Mouse (Mus musculus): ENCODE measurements at regions not wholly inside any gene's neighbourhood (a gene's known extent, or its start where the extent isn't known, plus 50 kb on each side); places are given as distances from the start of the nearest gene placed in this dataset.

GRCm38 (mm10) chr12:98046459-98047440 lies 212.5 kb downstream of the Galc start:
- peak; percentile 54 to 91 for DNase-seq (ENCODE audit: low spot score in 2 of 2)
- intact Hi-C loops (cut with DNase I) = loop anchor here (2.0 kb wide), 2 partner anchors 60 to 140 kb away; no protein-coding TSS in a partner anchor

- no peak for DNase-seq (ENCODE audit: low spot score in 2 of 2)
- intact Hi-C loops (cut with DNase I) = loop anchor here (2.0 kb wide), 2 partner anchors 61 to 141 kb away; no protein-coding TSS in a partner anchor
Observed at GRCm38 (mm10) chr12:98045784-98046458, 213.3 kb downstream of the Galc start.

GRCm38 (mm10) chr12:98043436-98043835 lies 215.8 kb downstream of the Galc start:
- no peak for DNase-seq (ENCODE audit: low spot score in 2 of 2)
- intact Hi-C loops (cut with DNase I) = no loop called here

GRCm38 (mm10) chr12:98039677-98040076 lies 219.6 kb downstream of the Galc start:
- no peak for DNase-seq (ENCODE audit: low spot score in 2 of 2)
- intact Hi-C loops (cut with DNase I) = no loop called here

- DNase-seq (ENCODE audit: low spot score in 2 of 2) = no peak
- intact Hi-C loops (cut with DNase I) = no loop called here
Observed at GRCm38 (mm10) chr12:98023655-98024054, 235.6 kb downstream of the Galc start.

GRCm38 (mm10) chr12:98014607-98015278 lies 244.5 kb downstream of the Galc start:
- no peak for DNase-seq (ENCODE audit: low spot score in 2 of 2)
- intact Hi-C loops (cut with DNase I) = no loop called here

GRCm38 (mm10) chr12:98009175-98009574 lies 250.1 kb downstream of the Galc start:
- DNase-seq (ENCODE audit: low spot score in 2 of 2) = no peak
- intact Hi-C loops (cut with DNase I) = no loop called here

- intact Hi-C loops (cut with DNase I) = no loop called here
Observed at GRCm38 (mm10) chr12:98005671-98006469, 253.4 kb downstream of the Galc start.

GRCm38 (mm10) chr12:98002217-98002616 lies 257.0 kb downstream of the Galc start:
- intact Hi-C loops (cut with DNase I) = no loop called here
- no peak for DNase-seq (ENCODE audit: low spot score in 2 of 2)

More at GRCm38 (mm10) chr12:98005671-98006469, 253.4 kb downstream of the Galc start:
- no peak for DNase-seq (ENCODE audit: low spot score in 2 of 2)

GRCm38 (mm10) chr12:97994884-97995283 lies 264.4 kb downstream of the Galc start:
- intact Hi-C loops (cut with DNase I) = no loop called here
- DNase-seq (ENCODE audit: low spot score in 2 of 2) = no peak

GRCm38 (mm10) chr12:97993937-97994336 lies 265.3 kb downstream of the Galc start:
- DNase-seq (ENCODE audit: low spot score in 2 of 2) = peak in 1 of 2 experiments; percentile 26
- intact Hi-C loops (cut with DNase I) = no loop called here

- intact Hi-C loops (cut with DNase I) = loop anchor here (1.0 to 5.0 kb wide), 2 partner anchors 123 to 199 kb away; no protein-coding TSS in a partner anchor
- peak; percentile 41 to 86 for DNase-seq (ENCODE audit: low spot score in 2 of 2)
Observed at GRCm38 (mm10) chr12:97983390-97983789, 275.9 kb downstream of the Galc start.

- no peak for DNase-seq (ENCODE audit: low spot score in 2 of 2)
- intact Hi-C loops (cut with DNase I) = loop anchor here (10.0 kb wide), 2 partner anchors 454 to 764 kb away; no protein-coding TSS in a partner anchor
Observed at GRCm38 (mm10) chr12:97978668-97979067, 280.6 kb downstream of the Galc start.

- no peak for DNase-seq (ENCODE audit: low spot score in 2 of 2)
- intact Hi-C loops (cut with DNase I) = loop anchor here (10.0 kb wide), 2 partner anchors 453 to 763 kb away; no protein-coding TSS in a partner anchor
Observed at GRCm38 (mm10) chr12:97978178-97978651, 281.0 kb downstream of the Galc start.

- intact Hi-C loops (cut with DNase I) = loop anchor here (10.0 kb wide), 2 partner anchors 453 to 763 kb away; no protein-coding TSS in a partner anchor
- no peak for DNase-seq (ENCODE audit: low spot score in 2 of 2)
Observed at GRCm38 (mm10) chr12:97977633-97978032, 281.6 kb downstream of the Galc start.

- DNase-seq (ENCODE audit: low spot score in 2 of 2) = peak; percentile 47 to 76
- intact Hi-C loops (cut with DNase I) = loop anchor here (5.0 to 10.0 kb wide), 3 partner anchors 102 to 759 kb away; no protein-coding TSS in a partner anchor
Observed at GRCm38 (mm10) chr12:97973909-97974510, 285.2 kb downstream of the Galc start.

- intact Hi-C loops (cut with DNase I) = no loop called here
- no peak for DNase-seq (ENCODE audit: low spot score in 2 of 2)
Observed at GRCm38 (mm10) chr12:97957201-97957600, 302.1 kb downstream of the Galc start.

- DNase-seq (ENCODE audit: low spot score in 2 of 2) = no peak
- intact Hi-C loops (cut with DNase I) = no loop called here
Observed at GRCm38 (mm10) chr12:97953336-97953735, 305.9 kb downstream of the Galc start.

Measured in left cerebral cortex, postnatal 25 days (tissue).